Mouse (Mus musculus): ENCODE data around the gene Sohlh2.
"Not testable (repeated sequence)": the region's sequence is repeated elsewhere in the genome, so short reads cannot be mapped to it uniquely, and the experiment has no call there.

Sohlh2 gene

GRCm38 (mm10) chr3:55181766-55182165 is at the start of gene Sohlh2:
Gene Sohlh2 (plus strand): TSS chr3:55182028.
- DNase-seq (ENCODE audit: low read depth, low spot score), result no peak

- no peak for DNase-seq (ENCODE audit: low read depth, low spot score)
Observed at GRCm38 (mm10) chr3:55137039-55137438, 44.8 kb upstream of the Sohlh2 start, which contains the start of gene Ccdc169. Gene Ccdc169 (plus strand): TSS chr3:55137339.

GRCm38 (mm10) chr3:55139837-55140236 is 42.0 kb upstream of the Sohlh2 start:
- DNase-seq (ENCODE audit: low read depth, low spot score), result no peak

GRCm38 (mm10) chr3:55141401-55141800 is 40.4 kb upstream of the Sohlh2 start:
- DNase-seq (ENCODE audit: low read depth, low spot score), result no peak

GRCm38 (mm10) chr3:55144916-55145315 is 36.9 kb upstream of the Sohlh2 start:
- no peak for DNase-seq (ENCODE audit: low read depth, low spot score)

- no peak for DNase-seq (ENCODE audit: low read depth, low spot score)
Observed at GRCm38 (mm10) chr3:55146441-55146840, 35.4 kb upstream of the Sohlh2 start.

GRCm38 (mm10) chr3:55147156-55147555 is 34.7 kb upstream of the Sohlh2 start:
- no peak for DNase-seq (ENCODE audit: low read depth, low spot score)

GRCm38 (mm10) chr3:55148091-55148490 is 33.7 kb upstream of the Sohlh2 start:
- no peak for DNase-seq (ENCODE audit: low read depth, low spot score)

- peak; percentile 50 for DNase-seq (ENCODE audit: low read depth, low spot score)
Observed at GRCm38 (mm10) chr3:55151656-55152433, 30.0 kb upstream of the Sohlh2 start.

- DNase-seq (ENCODE audit: low read depth, low spot score), result peak; percentile 41
Observed at GRCm38 (mm10) chr3:55152673-55153334, 29.0 kb upstream of the Sohlh2 start.

- DNase-seq (ENCODE audit: low read depth, low spot score), result peak; percentile 73
Observed at GRCm38 (mm10) chr3:55154163-55154562, 27.7 kb upstream of the Sohlh2 start.

GRCm38 (mm10) chr3:55157413-55157812 is 24.4 kb upstream of the Sohlh2 start:
- DNase-seq (ENCODE audit: low read depth, low spot score), result no peak

- DNase-seq (ENCODE audit: low read depth, low spot score), result no peak
Observed at GRCm38 (mm10) chr3:55161144-55161543, 20.7 kb upstream of the Sohlh2 start.

GRCm38 (mm10) chr3:55163510-55163909 is 18.3 kb upstream of the Sohlh2 start:
- no peak for DNase-seq (ENCODE audit: low read depth, low spot score)

- DNase-seq (ENCODE audit: low read depth, low spot score), result no peak
Observed at GRCm38 (mm10) chr3:55172478-55172877, 9.3 kb upstream of the Sohlh2 start.

GRCm38 (mm10) chr3:55177271-55177670 is 4.6 kb upstream of the Sohlh2 start:
- no peak for DNase-seq (ENCODE audit: low read depth, low spot score)

GRCm38 (mm10) chr3:55191668-55192067 is 9.8 kb downstream of the Sohlh2 start:
- DNase-seq (ENCODE audit: low read depth, low spot score), result no peak

- DNase-seq (ENCODE audit: low read depth, low spot score), result no peak
Observed at GRCm38 (mm10) chr3:55193351-55193750, 11.5 kb downstream of the Sohlh2 start.

GRCm38 (mm10) chr3:55194792-55195191 is 13.0 kb downstream of the Sohlh2 start:
- no peak for DNase-seq (ENCODE audit: low read depth, low spot score)

GRCm38 (mm10) chr3:55195581-55196327 is 13.9 kb downstream of the Sohlh2 start:
- DNase-seq (ENCODE audit: low read depth, low spot score), result no peak

- no peak for DNase-seq (ENCODE audit: low read depth, low spot score)
Observed at GRCm38 (mm10) chr3:55196328-55196710, 14.5 kb downstream of the Sohlh2 start.

- DNase-seq (ENCODE audit: low read depth, low spot score), result not testable (repeated sequence)
Observed at GRCm38 (mm10) chr3:55203621-55204020, 21.8 kb downstream of the Sohlh2 start.

Data from telencephalon, adult 2 months (tissue).